Mouse (Mus musculus) urinary bladder, postnatal 10 days (tissue): Measurements from ENCODE around the gene Dnah14.

Source experiments
- DNase-seq: peaks from one replicate; pipeline ENCODE4 v3.0.0; 2022; ENCODE audit warnings: low spot score

Dnah14 gene

GRCm38 (mm10) chr1:181789952-181790351 lies 213.6 kb downstream of the Dnah14 start:
- DNase-seq, result no peak

- DNase-seq, result no peak
These were observed 217.2 kb downstream of the Dnah14 start for GRCm38 (mm10) chr1:181793541-181793940.

- DNase-seq, result no peak
These were observed 223.6 kb downstream of the Dnah14 start for GRCm38 (mm10) chr1:181799911-181800310.

- DNase-seq, result no peak
These were observed 224.3 kb downstream of the Dnah14 start for GRCm38 (mm10) chr1:181800667-181801066.

- no peak for DNase-seq
These were observed 235.3 kb downstream of the Dnah14 start for GRCm38 (mm10) chr1:181811481-181812223.

GRCm38 (mm10) chr1:181826716-181827115 lies 250.4 kb downstream of the Dnah14 start:
- DNase-seq, result no peak

GRCm38 (mm10) chr1:181828365-181828764 lies 252.0 kb downstream of the Dnah14 start:
- no peak for DNase-seq

- no peak for DNase-seq
These were observed 256.4 kb downstream of the Dnah14 start for GRCm38 (mm10) chr1:181832720-181833119.

- DNase-seq, result no peak
These were observed 256.8 kb downstream of the Dnah14 start for GRCm38 (mm10) chr1:181833143-181833542.

- DNase-seq, result no peak
These were observed 261.8 kb downstream of the Dnah14 start for GRCm38 (mm10) chr1:181838111-181838510.

GRCm38 (mm10) chr1:181839746-181840366 lies 263.5 kb downstream of the Dnah14 start:
- DNase-seq, result no peak

GRCm38 (mm10) chr1:181841396-181841795 lies 265.0 kb downstream of the Dnah14 start:
- DNase-seq, result no peak

GRCm38 (mm10) chr1:181841864-181842672 lies 265.7 kb downstream of the Dnah14 start:
- peak; percentile 89 for DNase-seq

GRCm38 (mm10) chr1:181842781-181843180 lies 266.4 kb downstream of the Dnah14 start, which contains the start of gene Lbr:
Gene Lbr, minus strand, starts transcription at chr1:181843046.
- no peak for DNase-seq

- no peak for DNase-seq
These were observed 268.7 kb downstream of the Dnah14 start for GRCm38 (mm10) chr1:181844874-181845547.

- DNase-seq, result no peak
These were observed 269.4 kb downstream of the Dnah14 start for GRCm38 (mm10) chr1:181845767-181846166.

- no peak for DNase-seq
These were observed 271.0 kb downstream of the Dnah14 start for GRCm38 (mm10) chr1:181847396-181847795.

GRCm38 (mm10) chr1:181848210-181848609 lies 271.9 kb downstream of the Dnah14 start:
- DNase-seq, result no peak

GRCm38 (mm10) chr1:181850441-181850840 lies 274.1 kb downstream of the Dnah14 start:
- DNase-seq, result no peak

GRCm38 (mm10) chr1:181851521-181852310 lies 275.4 kb downstream of the Dnah14 start:
- DNase-seq, result no peak

- no peak for DNase-seq
These were observed 276.1 kb downstream of the Dnah14 start for GRCm38 (mm10) chr1:181852466-181852865.
